Comparison of ENCODE assay signal across 8 mouse cellular contexts in genomic region chr9:107714221-107714952, GRCm38 (mm10). TPM values are rescaled to one million over a fixed set of nuclear protein-coding genes. Genes with fewer than 3 reads are reported as not detected.
DNase-seq lines count a peak whose midpoint lies in the region; ATAC-seq and TF ChIP-seq lines count a peak whose summit lies in the region.

No protein-coding gene starts in this region.

- H3K27ac ChIP-seq in intestine, embryonic 14.5 days (ENCODE audit: low read depth): peak overlapping the region; percentile 57
- 0 out of 2 replicates have a peak overlapping the region, but pooled peaks have one; percentile 14 for H3K27ac ChIP-seq in lung, postnatal 0 days (ENCODE audit: low read length)

- TF ChIP-seq POLR2A in brain, embryonic 14.5 days (IDR thresholded peaks at IDR 0.05; ENCODE audit: borderline replicate concordance, extremely low read depth, insufficient read depth, insufficient read length, poor library complexity, severe bottlenecking): no peak

- H3K9ac ChIP-seq in intestine, embryonic 14.5 days (ENCODE audit: low read length): 0 out of 2 replicates have a peak overlapping the region, but pooled peaks have one; percentile 20
- H3K9ac ChIP-seq in lung, postnatal 0 days (replicated peaks; ENCODE audit: low read depth): no peak overlapping the region

- 11% methylated on average over 12 of the region's 12 CpGs for WGBS in intestine, embryonic 14.5 days
- 17% methylated on average over 12 of the region's 12 CpGs for WGBS in lung, postnatal 0 days

- H3K9me3 ChIP-seq in E14TG2a.4 (ENCODE audit: low read length): no peaks in the 10 kb centered on the region
- H3K9me3 ChIP-seq in intestine, embryonic 14.5 days (ENCODE audit: control insufficient read depth, low read length): no peaks in the 10 kb centered on the region
- no peaks in the 10 kb centered on the region for H3K9me3 ChIP-seq in lung, postnatal 0 days (ENCODE audit: low read length)

- peak overlapping the region; percentile 59 for H3K4me3 ChIP-seq in E14TG2a.4 (replicated peaks; ENCODE audit: low read length)
- H3K4me3 ChIP-seq in intestine, embryonic 14.5 days (ENCODE audit: low read depth, low read length): no peak overlapping the region
- no peak overlapping the region for H3K4me3 ChIP-seq in lung, postnatal 0 days (ENCODE audit: low read depth, low read length)

- peak; percentile 66 for DNase-seq in brain, embryonic 14.5 days (ENCODE audit: low read depth)
- peak; percentile 79 for DNase-seq in forelimb bud, embryonic 11.5 days (ENCODE audit: low read depth, low spot score)
- DNase-seq in intestine, embryonic 14.5 days (ENCODE audit: low spot score): peak; percentile 66
- DNase-seq in lung, postnatal 0 days (ENCODE audit: low spot score): peak; percentile 60
- peak; percentile 74 to 86 for DNase-seq in urinary bladder, postnatal 36 days (ENCODE audit: low spot score in 2 of 2)
- no peak for DNase-seq in frontal cortex, adult 2 months (ENCODE audit: extremely low spot score in 1 of 2, low spot score in 1 of 2)
- no peak for DNase-seq in frontal cortex, postnatal 36 days (ENCODE audit: low spot score in 2 of 2)

- no peak for TF ChIP-seq CTCF in E14TG2a.4 (conservative IDR thresholded peaks at IDR 0.05; ENCODE audit: low read length)
- no peak for TF ChIP-seq CTCF in brain, embryonic 14.5 days (IDR thresholded peaks at IDR 0.05; ENCODE audit: borderline replicate concordance, extremely low read depth, insufficient read depth, insufficient read length)
- TF ChIP-seq CTCF in lung, postnatal 0 days (IDR thresholded peaks at IDR 0.05): peak; percentile 11

- peak overlapping the region; percentile 8; the same call in 1 of the 2 replicates for H3K4me2 ChIP-seq in intestine, embryonic 14.5 days (ENCODE audit: low read length)
- H3K4me2 ChIP-seq in lung, postnatal 0 days (replicated peaks; ENCODE audit: low read depth, low read length): no peak overlapping the region

- ATAC-seq in intestine, embryonic 14.5 days (replicated peaks; ENCODE audit: low FRiP score, low TSS enrichment, low read depth): 0 out of 2 replicates have a peak, but pooled peaks have one; percentile 14
- no peak for ATAC-seq in lung, postnatal 0 days

- peaks cover 83% of the 10 kb centered on the region for H3K27me3 ChIP-seq in E14TG2a.4 (ENCODE audit: insufficient read depth, low read length)
- no peaks in the 10 kb centered on the region for H3K27me3 ChIP-seq in intestine, embryonic 14.5 days (replicated peaks; ENCODE audit: control insufficient read depth, insufficient read depth, low read length)
- no peaks in the 10 kb centered on the region for H3K27me3 ChIP-seq in lung, postnatal 0 days (replicated peaks; ENCODE audit: insufficient read depth, low read length)

- no peak for TF ChIP-seq EP300 in lung, postnatal 0 days (IDR thresholded peaks at IDR 0.05)

- H3K4me1 ChIP-seq in E14TG2a.4 (replicated peaks; ENCODE audit: low read depth, low read length): peaks cover 57% of the 10 kb centered on the region
- peaks cover 28% of the 10 kb centered on the region for H3K4me1 ChIP-seq in intestine, embryonic 14.5 days (replicated peaks; ENCODE audit: control insufficient read depth, insufficient read depth, low read length)
- H3K4me1 ChIP-seq in lung, postnatal 0 days (ENCODE audit: insufficient read depth, low read depth, low read length): peaks cover 18% of the 10 kb centered on the region; the same call in 1 of the 2 replicates

- H3K36me3 ChIP-seq in E14TG2a.4 (ENCODE audit: insufficient read depth, low read length): no peaks in the 10 kb centered on the region
- no peaks in the 10 kb centered on the region for H3K36me3 ChIP-seq in intestine, embryonic 14.5 days (ENCODE audit: control insufficient read depth, insufficient read depth, low read length)
- H3K36me3 ChIP-seq in lung, postnatal 0 days (ENCODE audit: insufficient read depth, low read length): no peaks in the 10 kb centered on the region

RNA-seq across cellular contexts. Expression of gene Sema3f, which starts 4.1 kb away (rescaled TPM):
- polyA plus RNA-seq in brain, embryonic 14.5 days (2012; rRNA removed): 163 and 176 TPM in 2 replicates
- 16.2 and 16.3 TPM in 2 replicates for polyA plus RNA-seq in intestine, embryonic 14.5 days (2014; fragmentation: Nextera tagmentation; extraction: Ambion mirVana)
- 23.4 and 24.9 TPM in 2 replicates for polyA plus RNA-seq in lung, postnatal 0 days (2015; fragmentation: Nextera tagmentation; extraction: Ambion mirVana)
- polyA plus RNA-seq in frontal cortex, adult 2 months (2012; rRNA removed): 21.2 and 22.3 TPM in 2 replicates

RNA-seq across cellular contexts. Expression of gene Gnat1, which starts 34.9 kb away (rescaled TPM):
- polyA plus RNA-seq in brain, embryonic 14.5 days (2012; rRNA removed): 0.39 and 0.48 TPM in 2 replicates
- polyA plus RNA-seq in intestine, embryonic 14.5 days (2014; fragmentation: Nextera tagmentation; extraction: Ambion mirVana): 1.7 and 2.6 TPM in 2 replicates
- 0.23 and 0.30 TPM in 2 replicates for polyA plus RNA-seq in lung, postnatal 0 days (2015; fragmentation: Nextera tagmentation; extraction: Ambion mirVana)
- 0.15 and 0.28 TPM in 2 replicates for polyA plus RNA-seq in frontal cortex, adult 2 months (2012; rRNA removed)

RNA-seq across cellular contexts. Expression of gene Slc38a3, which starts 45.1 kb away (rescaled TPM):
- 79.7 and 82.3 TPM in 2 replicates for polyA plus RNA-seq in brain, embryonic 14.5 days (2012; rRNA removed)
- polyA plus RNA-seq in intestine, embryonic 14.5 days (2014; fragmentation: Nextera tagmentation; extraction: Ambion mirVana): 2.2 and 9.3 TPM in 2 replicates
- 0.51 and 0.81 TPM in 2 replicates for polyA plus RNA-seq in lung, postnatal 0 days (2015; fragmentation: Nextera tagmentation; extraction: Ambion mirVana)
- polyA plus RNA-seq in frontal cortex, adult 2 months (2012; rRNA removed): 256 and 260 TPM in 2 replicates

RNA-seq across cellular contexts. Expression of gene Rbm5, which starts 56.4 kb away (rescaled TPM):
- polyA plus RNA-seq in brain, embryonic 14.5 days (2012; rRNA removed): 183 and 228 TPM in 2 replicates
- polyA plus RNA-seq in intestine, embryonic 14.5 days (2014; fragmentation: Nextera tagmentation; extraction: Ambion mirVana): 156 and 174 TPM in 2 replicates
- 119 and 128 TPM in 2 replicates for polyA plus RNA-seq in lung, postnatal 0 days (2015; fragmentation: Nextera tagmentation; extraction: Ambion mirVana)
- 152 and 180 TPM in 2 replicates for polyA plus RNA-seq in frontal cortex, adult 2 months (2012; rRNA removed)

Comparison
In these comparisons a context has a peak if more than half of its experiments do, and no peak if none do; other contexts are left out.
1. DNase-seq: peak in brain, embryonic 14.5 days (single experiment), forelimb bud, embryonic 11.5 days (single experiment), intestine, embryonic 14.5 days (single experiment), lung, postnatal 0 days (single experiment) and urinary bladder, postnatal 36 days (2 of 2); none in frontal cortex, adult 2 months (0 of 2) and frontal cortex, postnatal 36 days (0 of 2).